Mouse (Mus musculus): ENCODE data around the gene B3gntl1.

- TF ChIP-seq CTCF (IDR thresholded peaks at IDR 0.05) (no peak), POLR2A (IDR thresholded peaks at IDR 0.05; ENCODE audit: insufficient read depth, low read depth, low read length) (no peak), EP300 (IDR thresholded peaks at IDR 0.05; ENCODE audit: insufficient read depth, low read depth, low read length) (no peak)
These were observed 18.5 kb downstream of the B3gntl1 start for GRCm38 (mm10) chr11:121654406-121654945.

Measured in heart, adult 2 months (tissue).